Mouse (Mus musculus) forebrain, embryonic 12.5 days (tissue): Measurements from ENCODE around the gene Abca5. TPM values are rescaled to one million over a fixed set of nuclear protein-coding genes. Genes with fewer than 3 reads are reported as not detected.

Source experiments
- ATAC-seq: fragments of 200-750 bp; cut with Nextera tagmentation; 2 replicates; pipeline ENCODE4 v1.8.0; 2017; ENCODE audit warnings: moderate TSS enrichment; ENCODE audit not compliant: low FRiP score
- H3K27ac ChIP-seq: fragments of 300-500 bp; sonication (generic); 2 replicates; pipeline ENCODE4 v1.5.1; 2016; ENCODE audit warnings: mild to moderate bottlenecking
- H3K27me3 ChIP-seq: fragments of 300-500 bp; sonication (generic); 2 replicates; pipeline ENCODE4 v1.6.1; 2016; ENCODE audit warnings: mild to moderate bottlenecking
- H3K36me3 ChIP-seq: fragments of 300-500 bp; sonication (generic); replicated peaks from 2 replicates; pipeline ENCODE4 v1.6.1; 2016; ENCODE audit warnings: mild to moderate bottlenecking
- H3K4me1 ChIP-seq: fragments of 300-500 bp; sonication (generic); 2 replicates; pipeline ENCODE4 v1.6.1; 2016
- H3K4me2 ChIP-seq: fragments of 300-500 bp; sonication (generic); 2 replicates; pipeline ENCODE4 v1.6.1; 2016; ENCODE audit warnings: mild to moderate bottlenecking, moderate library complexity
- H3K4me3 ChIP-seq: fragments of 300-500 bp; sonication (generic); replicated peaks from 2 replicates; pipeline ENCODE4 v1.5.1; 2016; ENCODE audit warnings: mild to moderate bottlenecking
- H3K9ac ChIP-seq: fragments of 300-500 bp; sonication (generic); 2 replicates; pipeline ENCODE4 v1.6.1; 2016; ENCODE audit warnings: mild to moderate bottlenecking
- H3K9me3 ChIP-seq: fragments of 300-500 bp; sonication (generic); 2 replicates; pipeline ENCODE4 v1.6.1; 2016
- WGBS: fragments of 180-500 bp; shearing (Covaris S2); methylation state at CpG from one replicate; pipeline ENCODE4 v1.1.7; 2016; 5-methylcytosine and 5-hydroxymethylcytosine counted together
- polyA plus RNA-seq: library from polyadenylated mRNA; unstranded; fragments of >200 nt; fragmentation: Nextera tagmentation; extraction: Ambion mirVana; gene quantifications from 2 replicates; pipeline ENCODE4 v1.2.1, GENCODE M21; 2016

The Abca5 gene
- polyA plus RNA-seq, 1 experiment from 2014 or later, result 4.4 TPM

DNA sequence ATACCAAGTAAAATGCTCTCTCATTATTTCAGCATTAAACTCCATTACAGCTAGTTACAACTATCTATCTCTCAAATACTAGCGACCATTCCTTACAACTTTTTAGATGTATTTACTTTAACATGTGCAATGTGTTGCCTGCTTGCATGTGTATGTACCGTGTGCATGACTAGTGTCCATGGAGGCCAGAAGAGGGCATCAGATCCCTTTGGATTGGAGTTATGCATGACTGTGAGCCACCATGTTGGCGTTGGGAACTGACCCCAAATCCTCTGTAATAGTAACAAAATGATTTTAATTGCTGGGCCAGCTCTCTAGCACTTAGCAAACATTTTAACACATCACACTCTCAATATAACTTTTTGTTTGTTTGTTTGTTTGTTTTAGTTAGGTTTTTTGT, 49.1 kb downstream of the Abca5 start:
- Histone ChIP-seq H3K9ac (no peak overlapping the region), H3K4me1 (no peaks in the 10 kb centered on the region), H3K9me3 (no peaks in the 10 kb centered on the region), H3K27ac (no peak overlapping the region), H3K4me3 (no peak overlapping the region), H3K27me3 (no peaks in the 10 kb centered on the region), H3K4me2 (no peak overlapping the region), H3K36me3 (no peaks in the 10 kb centered on the region)
- ATAC-seq, result no peak
- 88% methylated on average over 3 of the region's 3 CpGs for WGBS

DNA sequence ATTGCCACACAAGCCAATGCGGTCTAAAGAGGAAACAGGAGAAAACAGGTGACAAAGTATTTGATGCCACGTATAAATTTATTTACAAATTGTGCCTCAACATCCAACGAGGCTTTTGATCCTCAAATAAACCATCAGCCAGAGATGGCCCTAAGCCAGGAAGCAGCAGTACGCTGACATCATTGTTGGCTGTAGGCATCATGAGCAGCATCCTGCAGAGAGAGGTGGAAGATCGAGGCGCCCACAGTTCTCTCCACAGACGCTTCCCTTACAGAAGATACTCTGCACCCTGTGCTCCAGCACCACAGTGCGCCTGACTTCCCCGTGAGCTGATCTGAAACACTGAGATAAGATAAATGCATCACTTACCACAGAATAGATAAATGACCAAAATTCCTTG, 49.8 kb downstream of the Abca5 start:
- no peak overlapping the region for H3K4me3 ChIP-seq
- ATAC-seq, result no peak
- H3K27ac ChIP-seq, result no peak overlapping the region
- no peaks in the 10 kb centered on the region for H3K36me3 ChIP-seq
- H3K4me1 ChIP-seq, result no peaks in the 10 kb centered on the region
- no peaks in the 10 kb centered on the region for H3K27me3 ChIP-seq
- no peak overlapping the region for H3K4me2 ChIP-seq
- WGBS, result 74% methylated on average over 9 of the region's 9 CpGs
- no peak overlapping the region for H3K9ac ChIP-seq
- no peaks in the 10 kb centered on the region for H3K9me3 ChIP-seq

DNA sequence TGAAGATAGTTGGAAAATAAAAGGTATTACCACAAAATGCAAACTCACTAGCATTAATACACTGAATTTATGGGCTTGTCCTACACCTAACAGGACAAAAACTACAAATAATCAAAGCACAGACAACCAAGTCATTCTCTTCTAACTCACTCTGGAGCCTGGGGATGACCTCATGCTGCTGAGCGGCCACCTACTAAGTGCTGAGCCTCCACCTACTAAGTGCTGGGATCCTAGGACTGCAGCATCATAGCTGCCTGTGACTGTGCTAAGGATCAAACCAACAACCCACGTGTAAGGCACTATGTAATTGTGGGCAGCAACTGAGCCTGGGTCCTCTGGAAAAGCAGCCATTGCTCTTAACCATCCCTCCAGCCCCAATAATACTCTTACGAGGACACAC, 51.2 kb downstream of the Abca5 start:
- Histone ChIP-seq H3K4me1 (no peaks in the 10 kb centered on the region), H3K4me3 (no peak overlapping the region), H3K36me3 (no peaks in the 10 kb centered on the region), H3K27me3 (no peaks in the 10 kb centered on the region), H3K4me2 (no peak overlapping the region), H3K27ac (no peak overlapping the region), H3K9ac (no peak overlapping the region), H3K9me3 (no peaks in the 10 kb centered on the region)
- 78% methylated on average over 3 of the region's 3 CpGs for WGBS
- ATAC-seq, result no peak

DNA sequence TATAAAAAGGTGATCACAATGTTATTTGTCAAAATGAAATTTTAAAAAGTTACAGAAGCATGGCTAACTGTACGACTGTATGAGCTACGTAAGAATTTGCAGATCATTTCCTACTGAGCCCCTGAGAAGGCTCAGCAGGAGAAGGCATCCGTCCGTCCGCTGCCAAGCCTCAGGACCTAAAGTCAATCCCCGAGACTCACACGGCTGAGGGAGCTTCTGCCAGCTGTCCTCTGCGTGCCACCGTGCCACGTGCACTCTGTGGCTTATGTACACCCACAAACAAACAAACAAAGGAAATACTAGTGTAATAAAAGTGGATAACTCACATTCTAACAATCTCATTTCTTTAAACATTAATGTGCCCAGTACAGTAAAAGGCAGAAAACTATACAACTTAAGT, 52.7 kb downstream of the Abca5 start:
- ATAC-seq, result no peak
- no peak overlapping the region for H3K4me3 ChIP-seq
- H3K9me3 ChIP-seq, result no peaks in the 10 kb centered on the region
- no peaks in the 10 kb centered on the region for H3K36me3 ChIP-seq
- H3K4me2 ChIP-seq, result no peak overlapping the region
- no peaks in the 10 kb centered on the region for H3K27me3 ChIP-seq
- WGBS, result 83% methylated on average over 10 of the region's 10 CpGs
- H3K27ac ChIP-seq, result no peak overlapping the region
- H3K9ac ChIP-seq, result no peak overlapping the region
- no peaks in the 10 kb centered on the region for H3K4me1 ChIP-seq

DNA sequence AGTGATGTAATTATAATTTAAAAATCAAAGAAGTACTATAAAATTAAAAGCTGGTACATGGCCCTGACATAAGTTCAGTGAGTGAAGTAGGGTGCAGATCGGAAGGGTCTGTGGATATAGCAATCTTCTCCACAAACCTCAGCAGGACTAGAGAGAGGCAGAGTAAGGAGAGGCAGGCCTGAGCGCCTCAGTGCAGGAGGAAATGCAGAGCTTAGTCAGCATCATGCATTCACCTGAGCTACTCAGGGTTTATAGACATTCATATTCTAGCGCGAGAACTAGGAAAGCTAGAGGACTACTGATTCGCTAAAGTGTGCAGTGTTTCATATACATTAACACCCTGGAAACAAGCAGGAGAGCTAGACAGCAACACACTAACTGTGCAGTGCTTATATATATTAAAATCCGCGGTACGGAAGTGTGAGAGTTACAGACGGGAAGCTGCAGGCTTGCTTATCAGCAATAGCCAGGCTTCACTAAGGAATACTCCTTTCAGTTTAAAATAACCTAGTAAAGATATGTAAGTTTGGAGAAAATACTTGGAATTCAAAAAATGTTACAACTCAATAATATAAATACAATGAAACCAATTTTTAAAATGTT, 53.2 kb downstream of the Abca5 start:
- H3K4me1 ChIP-seq, result no peaks in the 10 kb centered on the region
- no peak for ATAC-seq
- WGBS, result 87% methylated on average over 9 of the region's 9 CpGs
- no peaks in the 10 kb centered on the region for H3K9me3 ChIP-seq
- H3K36me3 ChIP-seq, result no peaks in the 10 kb centered on the region
- no peak overlapping the region for H3K4me2 ChIP-seq
- H3K27me3 ChIP-seq, result no peaks in the 10 kb centered on the region
- H3K27ac ChIP-seq, result no peak overlapping the region
- no peak overlapping the region for H3K9ac ChIP-seq
- H3K4me3 ChIP-seq, result no peak overlapping the region

DNA sequence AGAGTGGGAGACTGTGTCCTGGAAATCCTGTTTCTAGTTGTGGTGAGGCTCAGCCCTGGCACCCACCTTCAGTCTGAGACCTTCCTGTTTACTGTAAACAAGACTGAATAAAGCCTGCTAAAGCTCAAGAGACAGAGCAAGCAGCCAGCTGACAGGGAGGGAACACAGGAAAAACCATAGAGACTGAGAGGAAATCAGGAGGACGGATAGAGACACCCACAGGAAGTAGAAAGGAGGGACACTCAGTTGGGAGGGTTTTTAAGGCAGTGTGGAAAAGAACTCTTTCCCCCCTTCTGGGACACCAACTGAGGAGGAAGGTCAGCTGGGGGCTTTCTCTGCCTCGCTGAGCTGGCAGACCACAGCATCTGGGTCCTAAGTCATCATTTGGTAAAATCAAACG, 62.7 kb downstream of the Abca5 start:
- no peak for ATAC-seq
- Histone ChIP-seq H3K9me3 (no peaks in the 10 kb centered on the region), H3K27ac (no peak overlapping the region), H3K27me3 (no peaks in the 10 kb centered on the region), H3K4me2 (no peak overlapping the region), H3K9ac (no peak overlapping the region), H3K4me3 (no peak overlapping the region), H3K4me1 (no peaks in the 10 kb centered on the region), H3K36me3 (no peaks in the 10 kb centered on the region)
- WGBS, result 72% methylated on average over 3 of the region's 3 CpGs

DNA sequence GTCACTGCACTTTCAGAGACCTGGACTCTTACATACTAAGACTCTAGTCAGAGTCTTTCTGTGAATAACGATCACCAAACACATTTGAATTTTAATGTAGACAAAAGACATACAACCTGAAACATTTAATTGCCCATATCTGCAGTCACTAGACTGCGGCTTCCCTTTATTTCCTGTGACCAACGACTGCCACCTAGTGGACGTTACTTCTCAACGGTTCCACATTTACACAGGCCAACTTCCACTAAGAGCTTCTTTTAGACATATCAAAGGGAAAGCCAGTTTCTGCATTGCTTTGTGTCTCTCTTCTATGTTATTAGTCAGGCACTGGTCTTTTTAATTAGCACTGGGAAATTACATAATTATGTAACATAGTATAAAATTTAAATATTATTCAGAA, 65.8 kb downstream of the Abca5 start:
- 0 out of 2 replicates have a peak, but pooled peaks cover 2% of the 10 kb centered on the region for H3K4me1 ChIP-seq
- WGBS, result 8% methylated on average over 5 of the region's 5 CpGs
- no peak overlapping the region for H3K9ac ChIP-seq

DNA sequence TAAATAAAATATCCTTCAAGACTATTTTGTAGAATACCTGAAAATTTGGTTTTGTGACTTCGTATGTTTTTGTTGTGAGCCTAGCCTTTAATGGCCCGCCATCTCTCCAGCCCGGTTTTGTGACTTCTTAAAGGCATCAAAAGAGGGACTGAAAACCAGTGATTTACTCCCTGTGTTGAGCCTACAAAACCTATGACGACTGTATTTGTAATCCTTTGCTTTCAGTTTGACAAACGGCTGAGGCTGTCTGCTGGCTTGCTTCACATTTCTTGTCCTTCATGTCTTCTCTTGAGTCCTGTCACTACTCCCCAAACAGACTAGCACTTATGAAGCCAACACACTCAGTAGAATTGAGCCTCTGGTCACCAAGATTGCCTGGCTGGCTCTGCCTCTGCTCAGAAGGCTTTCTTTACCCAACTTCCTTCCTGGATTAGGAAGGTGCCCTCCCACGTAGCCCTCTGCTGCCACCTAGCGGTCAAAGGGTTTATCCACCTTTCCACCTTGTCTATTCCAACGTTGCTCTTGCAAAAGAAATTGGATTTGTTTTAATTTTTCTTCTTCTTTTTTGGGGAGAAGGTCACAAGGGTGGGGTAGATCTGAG, 69.2 kb downstream of the Abca5 start:
- H3K9me3 ChIP-seq, result no peaks in the 10 kb centered on the region
- peak; percentile 64; the same call in 1 of the 2 replicates for ATAC-seq
- 0 out of 2 replicates have a peak, but pooled peaks cover 2% of the 10 kb centered on the region for H3K4me1 ChIP-seq
- no peaks in the 10 kb centered on the region for H3K36me3 ChIP-seq
- no peak overlapping the region for H3K27ac ChIP-seq
- WGBS, result 46% methylated on average over 8 of the region's 8 CpGs
- no peaks in the 10 kb centered on the region for H3K27me3 ChIP-seq
- H3K9ac ChIP-seq, result no peak overlapping the region
- H3K4me2 ChIP-seq, result no peak overlapping the region
- no peak overlapping the region for H3K4me3 ChIP-seq

More for the DNA sequence above, 65.8 kb downstream of the Abca5 start:
- Histone ChIP-seq H3K27me3 (no peaks in the 10 kb centered on the region), H3K4me2 (no peak overlapping the region), H3K9me3 (no peaks in the 10 kb centered on the region), H3K27ac (no peak overlapping the region), H3K36me3 (no peaks in the 10 kb centered on the region), H3K4me3 (no peak overlapping the region)
- peak; percentile 49; the same call in 1 of the 2 replicates for ATAC-seq

DNA sequence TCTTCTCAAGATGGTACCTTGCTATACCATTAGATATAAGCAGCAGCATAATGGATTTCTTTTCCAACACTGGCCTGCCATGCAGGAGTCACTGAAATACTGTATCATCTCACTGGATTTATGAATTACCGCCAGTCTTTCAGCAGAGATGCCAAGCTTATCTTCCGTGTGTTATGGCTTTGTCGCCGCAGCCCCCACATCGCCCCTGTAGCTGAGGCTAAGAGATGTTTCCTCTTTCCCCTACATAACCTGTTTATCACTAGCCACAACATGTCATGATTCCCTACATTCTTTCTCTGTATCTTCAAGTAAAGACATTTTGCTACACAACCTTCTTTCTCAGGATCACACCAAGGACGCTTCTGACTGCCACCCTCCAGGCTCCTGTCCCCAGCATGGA, 70.3 kb downstream of the Abca5 start:
- Histone ChIP-seq H3K4me3 (no peak overlapping the region), H3K27ac (no peak overlapping the region), H3K27me3 (no peaks in the 10 kb centered on the region), H3K4me1 (0 out of 2 replicates have a peak, but pooled peaks cover 2% of the 10 kb centered on the region), H3K4me2 (no peak overlapping the region), H3K9me3 (no peaks in the 10 kb centered on the region), H3K9ac (no peak overlapping the region), H3K36me3 (no peaks in the 10 kb centered on the region)
- ATAC-seq, result no peak
- 97% methylated on average over 6 of the region's 6 CpGs for WGBS

DNA sequence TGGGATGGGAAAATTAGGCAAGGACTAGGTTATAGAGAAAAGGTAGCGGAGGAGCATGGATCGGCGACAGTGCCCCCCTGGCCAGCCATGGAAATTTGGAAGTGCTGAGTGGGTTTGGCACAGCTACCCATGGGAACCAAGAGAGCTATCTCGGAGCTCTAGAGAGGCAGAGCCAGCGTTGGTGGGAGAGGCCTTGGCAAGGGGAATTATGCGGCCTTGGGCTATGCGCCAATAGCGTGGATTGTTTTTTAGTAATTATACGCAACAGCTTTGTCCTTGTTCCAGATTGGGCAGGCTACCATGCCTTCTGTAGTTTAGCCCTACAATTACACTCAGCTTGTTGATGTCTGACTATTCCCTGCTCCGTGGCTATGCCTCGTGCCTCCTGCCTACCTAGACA, 70.8 kb downstream of the Abca5 start:
- no peak for ATAC-seq
- no peak overlapping the region for H3K27ac ChIP-seq
- WGBS, result 89% methylated on average over 11 of the region's 11 CpGs

DNA sequence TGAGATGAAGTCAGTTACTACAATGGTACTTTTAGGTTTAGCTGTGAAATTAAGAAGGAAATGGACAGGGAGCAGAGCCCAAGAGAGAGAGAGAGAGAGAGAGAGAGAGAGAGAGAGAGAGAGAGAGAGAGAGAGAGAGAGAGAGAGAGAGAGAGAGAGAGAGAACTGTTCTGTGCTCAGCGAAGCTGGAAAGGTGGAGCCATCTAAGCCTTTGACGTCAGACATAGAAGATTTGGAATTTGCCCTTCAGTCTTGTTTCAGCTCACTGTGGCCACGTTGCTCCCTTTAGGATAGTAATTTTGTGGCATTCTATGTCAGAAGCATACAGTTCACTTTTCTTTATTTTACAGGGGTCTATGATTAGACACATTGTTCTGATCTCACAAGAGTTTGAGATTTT, 75.6 kb downstream of the Abca5 start:
- Histone ChIP-seq H3K27ac (no peak overlapping the region), H3K36me3 (no peaks in the 10 kb centered on the region), H3K9me3 (no peaks in the 10 kb centered on the region), H3K4me2 (no peak overlapping the region), H3K27me3 (no peaks in the 10 kb centered on the region), H3K9ac (no peak overlapping the region), H3K4me1 (no peaks in the 10 kb centered on the region), H3K4me3 (no peak overlapping the region)
- no peak for ATAC-seq
- WGBS, result 79% methylated on average over 3 of the region's 3 CpGs

More for the DNA sequence above, 70.8 kb downstream of the Abca5 start:
- Histone ChIP-seq H3K9ac (no peak overlapping the region), H3K27me3 (no peaks in the 10 kb centered on the region), H3K9me3 (no peaks in the 10 kb centered on the region), H3K36me3 (no peaks in the 10 kb centered on the region), H3K4me1 (0 out of 2 replicates have a peak, but pooled peaks cover 2% of the 10 kb centered on the region), H3K4me2 (no peak overlapping the region), H3K4me3 (no peak overlapping the region)

DNA sequence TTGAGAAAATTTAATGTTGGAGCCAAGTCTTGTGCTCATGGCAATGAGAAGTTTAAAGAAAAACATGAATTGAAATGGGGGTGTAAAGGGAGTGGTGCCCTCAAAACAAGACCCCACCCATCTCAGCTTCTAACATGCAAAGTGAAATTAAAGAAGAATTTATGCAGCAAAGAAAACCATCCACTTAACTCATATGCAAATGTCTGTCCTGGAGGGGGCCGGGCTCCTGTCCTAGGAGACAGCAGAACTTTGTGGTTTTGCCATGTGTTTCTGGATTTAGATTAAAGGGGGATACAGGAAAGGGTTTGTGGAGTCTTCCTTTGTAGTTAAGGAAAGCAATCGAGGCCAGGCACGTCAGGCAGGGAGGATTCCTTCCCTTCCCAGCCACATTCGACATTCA, 79.6 kb downstream of the Abca5 start:
- H3K9me3 ChIP-seq, result no peaks in the 10 kb centered on the region
- H3K4me3 ChIP-seq, result no peak overlapping the region
- no peaks in the 10 kb centered on the region for H3K27me3 ChIP-seq
- H3K36me3 ChIP-seq, result no peaks in the 10 kb centered on the region
- H3K27ac ChIP-seq, result no peak overlapping the region
- no peak overlapping the region for H3K4me2 ChIP-seq
- no peaks in the 10 kb centered on the region for H3K4me1 ChIP-seq
- no peak for ATAC-seq
- H3K9ac ChIP-seq, result no peak overlapping the region
- 75% methylated on average over 4 of the region's 4 CpGs for WGBS

DNA sequence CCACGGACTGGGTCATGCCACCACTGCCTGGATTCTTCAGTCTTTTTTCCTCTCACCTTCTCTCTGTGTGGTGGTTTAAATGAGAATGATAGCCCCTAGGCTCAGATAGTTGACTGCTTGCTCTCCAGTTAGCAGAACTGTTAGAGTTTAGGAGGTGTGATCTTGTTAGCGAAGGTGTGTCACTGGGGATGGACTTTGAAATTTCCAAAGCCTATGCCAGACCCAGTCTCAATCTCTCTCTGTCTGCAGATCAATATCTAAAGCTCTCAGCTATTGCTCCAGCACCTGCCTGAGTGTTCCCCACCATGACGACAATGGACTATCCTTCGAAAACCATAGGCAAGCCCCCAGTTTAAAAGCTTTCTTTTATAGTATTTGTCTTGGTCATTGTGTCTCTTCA, 80.5 kb downstream of the Abca5 start:
- Histone ChIP-seq H3K4me1 (no peaks in the 10 kb centered on the region), H3K27me3 (no peaks in the 10 kb centered on the region), H3K27ac (no peak overlapping the region), H3K4me3 (no peak overlapping the region), H3K4me2 (no peak overlapping the region), H3K9me3 (no peaks in the 10 kb centered on the region), H3K9ac (no peak overlapping the region), H3K36me3 (no peaks in the 10 kb centered on the region)
- 95% methylated on average over 4 of the region's 4 CpGs for WGBS
- ATAC-seq, result no peak
